Mouse (Mus musculus) layer of hippocampus, postnatal 36 days (tissue): ENCODE results near the gene Phactr4. TPM values are rescaled to one million over a fixed set of nuclear protein-coding genes. Genes with fewer than 3 reads are reported as not detected.

ENCODE experiments used
- DNase-seq, 2 experiments: peaks; one replicate each; pipeline ENCODE4 v3.0.0; 2022
- total RNA-seq, 2 experiments: library from RNA; stranded (reverse); gene quantifications; 2 replicates each; pipeline ENCODE4 v1.2.3; 2021

Phactr4 gene
- total RNA-seq, 2 experiments from 2014 or later: 8.3 to 12.8 TPM

DNA sequence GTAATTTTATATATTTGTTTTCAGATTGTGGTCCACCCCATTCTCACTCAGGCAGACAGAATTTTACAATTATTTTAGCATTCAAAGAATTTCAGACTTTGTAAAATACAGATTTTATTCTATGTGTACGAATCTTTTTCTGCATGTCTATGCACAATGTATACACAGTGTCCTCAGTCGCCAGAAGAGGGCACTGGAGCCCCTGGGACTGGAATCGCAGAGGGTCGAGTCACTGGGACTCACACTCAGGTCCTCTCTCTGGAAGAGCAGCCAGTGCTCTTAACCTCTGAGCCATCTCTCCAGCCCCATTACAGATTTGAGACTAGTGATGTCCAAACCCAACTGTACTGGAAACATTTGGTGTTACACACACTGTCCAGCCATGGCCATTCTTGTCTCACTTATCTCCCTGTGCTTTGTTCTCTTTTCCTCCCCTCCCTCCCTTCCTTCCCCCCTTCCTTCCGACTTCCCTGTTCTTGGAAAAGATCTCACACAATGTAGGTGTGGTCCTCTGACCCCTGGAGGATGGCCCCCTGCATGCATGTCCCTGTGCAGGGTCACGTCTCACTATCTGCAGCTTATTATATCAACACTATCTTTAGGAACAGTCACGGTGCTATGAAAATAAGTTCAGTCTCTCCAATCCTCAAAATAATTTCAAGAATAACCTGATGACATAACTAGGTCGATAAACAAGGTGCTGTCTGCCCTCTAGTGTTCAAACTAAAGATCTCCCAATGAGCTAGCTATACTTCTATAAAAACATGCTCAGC is 10.8 kb downstream of the Phactr4 start:
- no peak for DNase-seq

DNA sequence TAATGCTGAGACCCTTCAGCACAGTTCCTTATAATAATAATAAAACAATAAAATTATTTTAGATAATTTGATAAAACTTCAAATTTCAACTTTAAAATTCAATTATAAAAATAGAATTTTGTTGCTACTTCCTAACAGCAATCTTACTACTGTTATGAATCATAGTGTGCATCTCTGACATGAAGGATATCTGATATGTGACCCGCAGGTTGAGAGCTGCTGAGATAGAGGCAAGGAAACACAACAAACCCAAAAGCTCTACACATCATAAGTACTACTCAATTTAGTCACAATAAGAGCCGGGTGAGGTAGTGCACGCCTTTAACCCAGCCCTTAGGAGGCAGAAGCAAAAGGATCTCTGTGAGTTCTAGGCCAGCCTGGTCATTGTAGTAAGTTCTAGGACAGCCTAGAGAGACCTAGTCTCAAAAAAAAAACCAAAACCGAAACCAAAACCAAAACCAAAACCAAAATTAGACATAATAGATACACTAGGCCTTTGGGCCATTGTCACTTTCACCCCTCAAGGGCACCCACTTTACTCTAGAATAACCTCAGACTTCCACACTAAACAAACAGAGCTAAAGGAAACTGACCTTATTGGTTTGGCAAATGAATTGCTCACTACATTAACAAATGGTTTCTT is 12.6 kb downstream of the Phactr4 start:
- DNase-seq: no peak

DNA sequence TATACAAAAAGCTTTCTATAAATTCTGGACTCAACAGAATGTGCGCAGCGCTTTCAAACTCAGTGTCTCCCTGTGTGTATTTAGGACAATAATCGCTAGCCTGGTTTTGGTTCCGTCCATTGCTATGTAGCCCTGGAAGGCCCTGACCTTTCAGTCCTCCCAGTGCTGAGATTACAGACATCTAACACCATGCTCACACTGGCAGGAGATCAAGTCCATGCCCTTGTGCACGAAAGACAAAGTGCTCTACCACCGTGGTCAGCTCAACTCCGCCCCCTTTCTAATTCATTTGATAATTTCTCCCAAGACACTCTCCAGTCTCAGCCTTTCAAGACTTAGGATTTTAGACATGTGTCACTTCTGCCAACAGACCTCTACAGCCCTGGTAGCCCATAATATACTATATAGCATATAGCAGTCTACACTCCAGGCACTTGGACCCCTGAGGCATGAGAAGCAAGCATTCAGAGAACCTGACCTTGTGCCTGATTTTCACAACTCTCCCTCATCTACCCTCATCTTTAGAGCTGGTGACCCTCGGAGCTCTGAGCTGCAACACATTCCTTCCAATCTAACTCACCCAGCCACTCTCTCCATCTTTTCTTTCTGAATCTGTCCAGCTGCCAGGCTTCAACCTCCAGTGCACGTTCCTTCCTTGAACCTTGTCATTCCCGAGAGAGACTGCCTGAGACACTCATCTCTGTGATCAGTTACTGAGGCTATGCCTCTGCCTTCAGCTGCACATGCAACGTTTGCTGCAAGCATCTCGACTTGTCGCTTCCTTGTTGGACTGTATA is 15.7 kb downstream of the Phactr4 start:
- DNase-seq: no peak

DNA sequence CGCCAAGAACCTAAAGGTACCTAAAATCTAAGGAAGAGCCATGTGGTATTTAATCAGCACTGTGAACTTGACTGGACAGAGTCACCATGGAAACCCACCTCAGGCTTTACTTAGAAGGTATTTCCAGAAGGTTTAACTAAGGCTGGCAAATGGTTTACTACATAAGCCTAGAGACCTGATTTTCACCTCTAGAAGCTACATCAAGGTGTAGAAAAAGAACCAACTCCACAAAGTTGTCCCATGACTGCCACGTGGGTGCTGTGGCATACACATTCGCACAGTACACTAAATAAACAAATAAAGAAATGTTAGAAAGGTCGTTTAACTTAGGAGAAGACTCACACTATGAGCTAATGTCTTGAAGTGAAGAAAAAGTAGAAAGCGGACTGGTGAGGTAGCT is 17.7 kb downstream of the Phactr4 start:
- no peak for DNase-seq

DNA sequence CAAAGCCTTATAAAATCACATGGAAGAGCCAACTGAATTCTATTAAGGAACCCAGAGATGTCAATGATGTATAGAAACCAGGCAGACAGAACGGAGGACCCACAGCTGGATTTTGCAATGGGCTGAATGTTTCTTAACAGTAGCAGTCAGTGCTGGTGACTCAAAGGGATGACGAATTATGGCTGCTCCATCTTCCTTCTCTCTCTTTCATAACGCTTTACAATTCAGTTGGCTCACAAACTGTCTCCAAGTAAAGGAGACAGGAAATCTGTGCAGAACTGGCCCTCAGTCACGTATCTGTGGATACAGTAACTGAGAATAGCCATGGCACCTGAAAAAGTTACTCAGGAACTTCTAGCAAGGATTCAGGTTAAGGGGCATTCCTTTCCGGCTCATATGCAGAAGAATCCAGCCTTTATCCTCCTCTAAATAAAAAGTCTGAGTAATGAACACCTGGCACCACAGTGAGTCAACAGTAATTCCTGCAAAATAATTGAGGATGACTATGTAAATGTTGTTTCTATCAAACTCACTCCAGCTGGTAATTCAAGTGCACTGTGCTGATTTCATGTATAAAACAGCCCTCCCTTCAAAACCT is 19.1 kb downstream of the Phactr4 start:
- DNase-seq: no peak

DNA sequence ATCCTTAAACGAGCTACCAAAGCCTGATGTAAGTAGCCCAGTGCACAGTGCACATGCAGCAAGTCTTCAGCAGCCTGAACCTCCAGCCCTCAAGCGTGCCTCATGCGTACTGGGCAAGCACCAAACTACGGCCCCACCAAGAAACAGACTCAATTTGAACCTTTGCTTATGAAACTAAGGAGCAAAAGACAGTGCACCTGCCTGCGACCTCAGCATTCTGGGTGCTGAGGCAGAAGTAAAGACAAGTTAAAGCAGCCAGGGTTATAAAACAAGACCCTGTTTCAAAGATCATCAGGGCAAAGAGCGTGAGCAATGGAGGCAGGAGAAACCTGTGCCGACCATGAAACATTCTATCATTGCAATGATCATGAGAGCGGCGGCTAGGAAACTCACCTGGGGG is 21.3 kb downstream of the Phactr4 start:
- no peak for DNase-seq

DNA sequence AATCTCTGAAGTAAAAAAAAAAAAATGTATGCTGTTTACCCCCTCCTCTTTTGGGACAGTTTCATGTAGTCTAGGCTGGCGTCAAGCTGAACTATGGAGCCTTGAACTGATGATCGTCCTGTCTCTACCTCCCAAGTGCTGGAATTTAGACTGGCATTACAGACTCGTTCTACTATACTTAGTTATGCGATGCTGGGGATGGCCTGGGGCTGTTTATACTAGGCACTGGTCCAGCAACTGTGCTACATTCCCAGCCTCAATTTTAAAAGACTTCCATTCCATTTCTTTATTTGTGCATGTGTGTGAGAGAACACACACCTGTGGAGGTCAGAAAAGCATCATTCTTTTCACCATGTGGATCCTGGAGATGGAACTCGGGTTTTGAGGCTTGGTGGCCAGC is 23.4 kb downstream of the Phactr4 start:
- no peak for DNase-seq

DNA sequence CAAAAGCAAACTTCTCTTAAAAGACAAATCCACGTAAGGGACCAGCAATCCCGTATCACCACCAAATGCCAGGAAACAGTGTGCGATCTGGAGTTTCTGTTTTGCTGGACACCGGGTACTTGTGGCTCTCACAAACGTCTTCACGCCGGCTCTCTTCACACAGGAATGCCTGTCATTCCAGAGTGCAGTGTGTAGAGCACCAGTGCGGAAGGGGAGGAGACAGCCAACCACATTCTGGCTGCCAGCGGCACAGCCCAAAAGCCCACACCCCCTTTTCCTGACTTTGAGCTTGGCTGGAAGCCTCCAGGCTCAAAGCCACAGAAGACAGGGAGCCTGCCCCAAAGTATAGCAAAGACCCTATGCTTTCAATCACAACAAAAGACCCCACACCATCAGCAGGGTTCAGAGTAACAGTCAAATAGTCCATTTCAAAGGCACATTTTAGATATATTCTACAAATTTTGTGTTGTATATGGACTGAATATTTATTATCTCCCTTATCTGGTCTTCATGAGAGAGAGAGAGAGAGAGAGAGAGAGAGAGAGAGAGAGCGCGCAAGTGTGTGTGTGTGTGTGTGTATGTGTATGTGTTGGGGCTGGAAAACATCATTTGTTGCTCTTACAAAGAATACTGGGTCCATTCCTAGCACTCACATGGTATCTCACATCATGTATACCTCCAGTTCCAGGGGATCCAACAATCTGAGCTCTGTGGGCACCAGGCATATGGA is 24.1 kb downstream of the Phactr4 start:
- DNase-seq: peak in 1 of 2 experiments; percentile 20

DNA sequence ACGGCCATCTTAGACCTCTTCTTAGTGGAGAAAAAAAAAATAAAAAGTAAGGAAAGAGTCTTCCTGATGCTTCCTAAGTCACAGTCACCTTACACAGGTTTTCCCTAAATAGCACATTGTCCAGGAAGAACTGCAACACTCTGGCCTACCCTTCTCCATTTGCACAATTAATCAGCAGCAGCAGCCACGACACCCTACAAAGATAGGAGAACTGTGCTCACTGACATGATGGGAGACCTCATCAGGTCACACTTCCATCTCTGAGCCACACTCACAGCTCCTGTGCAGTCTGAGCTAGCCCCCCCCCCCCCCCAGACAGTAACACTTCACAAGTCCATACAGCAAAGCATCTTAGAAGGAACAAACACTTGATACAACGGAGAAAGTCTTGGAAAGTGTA is 25.2 kb downstream of the Phactr4 start:
- no peak for DNase-seq

DNA sequence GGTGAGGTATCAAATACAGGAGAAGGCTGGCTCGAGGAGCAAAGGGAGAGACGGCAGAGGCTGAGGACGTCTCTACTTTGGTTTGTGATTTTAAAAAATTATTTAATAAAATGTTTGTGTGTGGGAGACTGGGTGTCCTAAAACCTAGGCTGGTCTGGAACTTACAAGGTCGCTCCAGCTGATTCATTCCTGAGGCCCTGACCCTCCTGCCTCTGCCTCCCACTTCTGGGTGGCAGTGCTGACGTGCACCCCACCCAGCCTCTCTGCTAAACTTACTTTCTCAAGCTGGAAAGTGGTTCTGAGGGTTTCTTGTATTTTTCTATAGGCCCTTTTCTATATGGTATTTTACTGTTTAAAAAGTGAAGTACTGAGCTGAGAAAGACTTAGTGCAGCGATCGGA is 26.0 kb downstream of the Phactr4 start:
- DNase-seq: no peak

DNA sequence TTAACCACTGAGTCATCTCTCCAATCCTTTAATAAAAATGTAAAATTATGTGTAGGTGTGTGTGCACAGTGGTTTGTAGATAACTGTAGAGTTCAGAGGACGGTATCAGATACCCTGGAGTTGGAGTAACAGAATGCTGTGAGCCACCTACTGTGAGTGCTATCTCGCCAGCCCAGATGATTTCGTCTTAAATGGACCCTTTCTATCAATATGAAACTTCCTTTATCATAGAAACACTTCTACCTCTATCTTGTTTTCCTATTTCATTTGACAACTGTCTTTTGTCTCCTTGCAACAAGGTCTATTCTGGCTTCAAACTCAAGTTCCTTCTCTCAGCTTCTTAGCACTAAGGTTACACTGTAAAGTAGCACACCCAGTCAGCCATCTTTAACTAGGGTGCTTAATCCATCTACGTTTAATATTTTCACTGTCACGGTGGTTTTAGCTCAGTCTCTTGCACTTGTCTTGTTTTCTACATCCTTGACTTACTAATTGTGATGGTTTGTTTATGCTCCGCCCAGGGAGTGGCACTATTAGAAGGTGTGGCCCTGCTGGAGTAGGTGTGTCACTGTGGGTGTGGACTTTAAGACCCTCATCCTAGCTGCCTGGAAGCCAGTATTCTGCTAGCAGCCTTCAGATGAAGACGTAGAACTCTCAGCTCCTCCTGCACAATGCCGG is 31.1 kb downstream of the Phactr4 start:
- DNase-seq: no peak

DNA sequence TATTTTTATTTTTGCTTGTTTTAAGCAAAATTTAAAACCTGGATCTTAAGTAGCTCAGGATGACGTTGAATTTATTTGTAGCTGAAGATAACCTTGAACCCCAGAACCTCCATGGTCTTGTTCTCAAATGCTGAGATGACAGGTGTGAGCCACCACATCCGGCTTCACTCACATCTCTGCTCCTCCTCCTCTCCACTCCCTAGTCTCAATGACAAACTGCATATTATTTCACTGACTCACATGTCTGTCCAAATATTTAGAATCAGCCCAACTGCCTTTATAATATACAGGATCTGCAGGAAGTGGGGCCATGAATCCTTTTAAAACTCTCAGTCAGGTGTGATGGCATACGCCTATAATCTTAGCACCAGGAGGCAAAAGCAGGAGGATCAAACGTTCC is 33.0 kb downstream of the Phactr4 start:
- no peak for DNase-seq

DNA sequence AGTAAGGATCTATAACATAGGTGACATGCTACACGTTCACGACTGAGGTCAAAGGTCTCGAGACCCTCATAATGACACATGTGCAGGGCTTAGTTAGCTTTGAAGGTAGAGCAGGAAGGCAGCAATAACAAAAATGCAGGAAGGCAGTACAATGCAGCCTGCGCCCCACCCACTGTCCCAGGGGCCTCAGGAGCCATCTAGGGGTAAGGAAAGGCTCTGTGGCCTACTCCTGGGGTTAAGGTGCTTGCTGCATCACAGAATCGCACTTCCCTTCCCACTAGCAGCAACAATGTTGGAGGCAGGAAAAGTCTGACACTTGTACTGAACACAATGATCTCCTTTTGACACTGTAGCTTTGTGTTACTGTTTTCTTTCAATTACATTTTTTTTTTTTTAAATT is 34.7 kb downstream of the Phactr4 start:
- DNase-seq: no peak

DNA sequence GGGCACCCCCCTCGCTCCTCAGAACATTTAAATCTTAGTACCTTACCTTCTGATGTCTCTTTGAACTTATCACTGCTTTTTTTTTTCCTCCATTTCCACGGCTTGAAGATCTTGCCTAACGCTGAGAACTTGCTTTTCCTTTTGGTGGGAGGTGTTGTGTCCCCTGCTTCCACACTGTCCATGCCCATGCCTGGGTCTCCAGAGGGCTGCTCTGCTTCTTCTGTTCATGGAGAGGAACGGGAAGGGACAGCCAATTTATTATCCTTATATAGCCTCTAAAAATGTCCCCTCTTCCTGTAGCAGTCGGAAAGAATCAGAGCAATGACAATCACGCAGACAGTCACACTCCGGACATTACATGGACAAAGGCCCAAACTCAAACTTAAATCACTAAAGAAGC is 35.4 kb downstream of the Phactr4 start:
- DNase-seq: no peak

DNA sequence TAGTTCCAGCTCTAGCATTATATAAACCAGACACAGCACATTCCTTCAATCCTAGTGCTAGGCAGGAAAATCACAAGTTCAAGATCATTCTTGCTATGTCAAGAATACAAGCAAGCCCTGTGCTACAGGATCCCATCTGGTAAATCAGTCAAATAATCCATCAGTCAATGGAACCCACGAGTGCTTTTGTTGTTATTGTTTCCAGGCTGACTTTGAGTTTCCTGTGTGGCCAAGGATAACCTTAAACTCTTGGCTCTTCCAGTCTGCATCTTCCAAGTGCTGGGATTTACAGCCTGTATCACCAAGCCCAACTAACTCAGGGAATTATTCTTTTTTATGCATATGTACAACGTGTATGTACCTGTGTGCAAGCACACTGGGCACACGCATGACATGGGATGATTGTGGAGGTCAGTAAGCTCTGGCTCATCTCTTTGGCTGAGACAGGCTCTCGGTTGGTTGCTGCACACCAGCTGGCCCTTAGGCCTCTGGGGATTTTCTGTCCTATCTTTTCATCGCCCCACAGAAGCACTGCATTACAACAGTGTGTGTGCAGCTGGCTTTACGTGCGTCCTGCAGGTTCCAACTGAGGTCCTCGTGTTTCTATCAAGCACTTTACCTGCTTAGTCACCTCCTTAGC is 36.4 kb downstream of the Phactr4 start:
- DNase-seq: no peak

DNA sequence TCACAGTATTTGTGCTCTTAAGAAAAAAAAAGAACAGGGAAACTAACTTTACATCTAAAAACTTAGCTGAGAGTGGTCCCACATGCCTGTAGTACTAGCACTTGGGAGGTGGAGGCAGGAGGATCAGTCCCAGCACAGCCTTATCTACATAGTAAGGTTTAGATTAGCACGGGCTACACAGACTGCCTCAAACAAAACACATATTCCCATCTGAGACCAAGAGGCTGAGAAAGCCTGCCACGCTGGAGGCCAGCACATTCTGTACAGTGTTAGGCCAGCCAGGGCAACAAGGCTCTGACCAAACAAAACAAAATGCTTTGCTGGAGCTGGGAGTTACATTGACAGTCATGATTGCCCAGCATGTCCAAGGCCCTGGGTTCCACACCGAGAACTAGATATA is 38.8 kb downstream of the Phactr4 start:
- no peak for DNase-seq

DNA sequence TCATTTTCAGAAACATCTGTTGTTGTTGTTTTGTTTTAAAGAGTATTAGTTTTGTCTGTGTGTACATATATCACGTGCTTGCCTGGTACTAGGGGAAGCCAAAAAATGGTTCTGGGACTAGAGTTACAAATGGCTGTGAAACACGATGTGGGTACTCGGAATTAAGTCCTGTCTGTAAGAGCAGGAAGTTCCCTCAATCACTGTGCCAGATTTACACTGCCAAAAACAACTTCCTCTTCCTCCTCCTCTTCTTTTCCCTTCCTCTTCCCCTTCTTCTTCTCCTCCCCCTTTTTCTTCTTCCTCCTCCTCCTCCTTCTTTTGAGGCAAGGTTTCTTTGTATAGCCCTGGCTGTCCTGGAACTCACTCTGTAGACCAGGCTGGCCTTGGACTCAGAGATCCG is 40.0 kb downstream of the Phactr4 start:
- DNase-seq: no peak

DNA sequence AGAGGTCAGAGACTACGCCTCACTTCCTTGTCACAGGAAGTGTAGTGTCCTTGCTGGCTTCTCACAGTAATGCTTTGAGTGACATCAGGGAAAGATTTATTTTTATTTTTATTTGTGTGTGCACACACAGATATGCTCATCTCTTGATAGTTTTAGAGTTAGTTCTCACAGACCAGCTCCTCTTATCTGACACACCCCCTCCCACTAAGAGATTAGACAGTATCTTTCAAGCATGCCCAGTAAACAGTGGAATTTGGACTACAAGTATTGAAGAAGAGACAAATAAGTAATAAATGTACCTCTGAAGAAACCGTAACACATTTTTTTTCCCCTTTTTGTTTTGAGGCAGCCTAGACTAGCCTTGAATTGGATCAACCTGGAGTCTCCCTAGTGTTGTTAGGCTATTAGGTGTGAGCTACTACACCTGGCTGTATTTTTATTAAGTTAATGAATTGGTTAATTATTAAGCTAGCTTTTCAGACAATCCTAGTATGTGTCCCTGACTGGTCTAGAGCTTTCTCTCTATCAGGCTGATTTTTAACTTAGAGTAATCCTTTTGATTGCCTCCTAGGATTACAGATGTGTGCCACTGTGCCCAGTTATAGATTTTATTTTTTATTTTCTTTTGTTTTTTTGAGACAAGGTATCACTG is 41.2 kb downstream of the Phactr4 start:
- no peak for DNase-seq

DNA sequence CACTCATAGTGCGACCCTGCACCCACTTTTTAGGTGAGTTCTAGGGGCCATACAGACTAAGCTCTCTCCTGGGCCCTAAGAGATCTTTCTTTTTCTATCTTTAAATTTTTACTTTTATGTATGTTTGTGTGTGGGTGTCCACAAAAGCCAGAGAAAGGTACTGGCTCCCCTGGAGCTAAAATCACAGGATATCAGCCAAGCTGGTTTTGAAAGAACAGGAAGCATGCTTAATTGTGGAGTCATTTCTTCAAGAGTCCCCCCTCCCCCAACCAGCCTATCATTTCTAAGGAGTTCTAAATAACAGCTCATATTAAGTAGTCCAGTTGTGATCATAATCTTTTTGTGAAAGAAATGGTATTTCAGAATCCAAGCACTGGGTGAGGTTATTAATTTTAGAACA is 48.5 kb downstream of the Phactr4 start:
- no peak for DNase-seq

DNA sequence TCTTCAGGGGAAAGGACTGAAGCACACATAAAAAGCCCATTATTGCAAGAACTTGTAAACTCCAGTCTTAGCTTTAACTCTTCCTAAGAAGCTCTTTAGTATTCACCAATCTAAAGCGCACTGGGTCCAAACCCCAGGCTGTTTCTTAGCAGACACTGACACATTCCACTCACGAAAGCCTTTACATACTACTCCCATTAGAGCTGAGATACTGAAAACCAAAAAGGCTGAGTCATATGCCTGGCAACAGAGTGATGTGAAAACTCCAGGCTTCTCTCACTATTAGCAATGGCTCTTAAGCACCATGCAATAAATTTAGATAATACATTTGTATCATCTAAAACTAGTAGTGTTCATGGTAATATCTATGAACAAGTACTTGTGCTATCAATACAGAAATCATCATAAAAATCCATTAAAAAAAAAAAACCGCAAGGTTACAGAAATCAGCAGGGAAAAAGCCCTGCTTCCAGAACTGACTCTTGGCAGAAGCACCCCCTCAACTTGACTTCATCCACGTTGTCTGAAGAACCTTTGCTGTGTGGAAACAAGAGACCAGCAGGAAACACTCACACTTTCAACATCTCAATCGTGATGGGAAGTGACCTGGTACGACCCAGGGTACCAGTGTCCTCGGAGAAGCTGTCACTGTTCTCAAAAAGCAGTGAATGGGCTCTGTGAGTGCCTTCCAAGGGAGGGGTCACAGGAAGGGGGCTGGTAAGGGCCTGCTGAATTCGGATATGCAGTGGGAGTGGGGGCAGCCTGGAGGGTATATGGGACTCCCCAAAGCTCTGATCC is 52.1 kb downstream of the Phactr4 start:
- DNase-seq: no peak
